ENCODE assay signal across 7 mouse cellular contexts in the genomic region with DNA sequence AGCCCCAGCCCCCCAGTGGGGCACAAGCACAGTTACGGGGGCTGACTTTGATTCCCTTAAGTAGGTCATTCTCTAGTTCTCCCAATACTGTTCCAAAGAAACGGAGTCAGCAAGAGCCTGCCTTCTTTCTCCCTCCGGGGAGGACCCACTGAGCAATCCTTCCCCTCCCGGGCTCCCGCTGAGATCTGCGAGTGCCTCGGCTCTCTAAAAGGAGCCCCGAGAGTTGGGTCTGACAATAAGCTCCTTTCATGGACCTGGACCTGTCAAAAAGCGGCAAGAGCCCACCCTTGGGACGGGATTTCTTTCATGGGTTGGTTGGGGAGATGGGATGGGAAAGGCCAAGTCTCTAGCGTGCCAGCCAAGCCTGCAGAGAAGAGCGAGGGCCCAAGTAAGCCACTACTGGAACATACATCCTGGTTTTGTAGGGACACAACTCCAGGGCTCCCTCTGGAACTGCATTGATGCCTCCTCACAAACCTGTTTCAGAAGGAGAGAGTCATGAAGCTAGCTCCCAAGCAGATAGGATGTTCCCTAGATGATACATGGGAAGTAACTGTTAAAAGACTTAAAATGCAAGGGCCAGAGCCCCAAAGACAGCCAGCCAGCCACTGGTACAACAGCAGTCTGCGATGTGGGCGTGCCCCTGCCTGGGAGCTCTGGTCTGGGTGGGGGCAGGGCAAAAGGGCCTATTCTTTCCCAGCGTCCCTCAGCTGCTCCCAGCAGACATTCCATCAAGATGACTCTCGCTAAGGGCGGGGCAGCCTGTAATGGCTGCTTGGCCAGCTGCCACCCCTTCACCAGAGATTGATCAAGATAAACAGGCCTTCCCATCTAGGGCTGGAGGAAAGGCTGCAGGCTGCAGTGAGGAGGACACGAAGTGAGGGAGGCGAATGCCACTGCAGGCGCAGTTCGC. TPM values are rescaled to one million over a fixed set of nuclear protein-coding genes. Genes with fewer than 3 reads are reported as not detected.
DNase-seq lines count a peak whose midpoint lies in the region; ATAC-seq lines count a peak whose summit lies in the region.

No protein-coding gene starts in this region.

- peak overlapping the region; percentile 83 for H3K27ac ChIP-seq in limb, embryonic 10.5 days
- peak overlapping the region; percentile 92 for H3K27ac ChIP-seq in midbrain, embryonic 13.5 days
- H3K27ac ChIP-seq in stomach, embryonic 16.5 days (ENCODE audit: low read length), result peak overlapping the region; percentile 99

- H3K36me3 ChIP-seq in limb, embryonic 10.5 days, result no peaks in the 10 kb centered on the region
- H3K36me3 ChIP-seq in midbrain, embryonic 13.5 days, result no peaks in the 10 kb centered on the region
- H3K36me3 ChIP-seq in stomach, embryonic 16.5 days (ENCODE audit: control insufficient read depth, insufficient read depth, low read length), result no peaks in the 10 kb centered on the region

- H3K9ac ChIP-seq in midbrain, embryonic 13.5 days (replicated peaks), result peak overlapping the region; percentile 51
- peak overlapping the region; percentile 63 for H3K9ac ChIP-seq in stomach, embryonic 16.5 days (ENCODE audit: low read length)

- H3K4me1 ChIP-seq in limb, embryonic 10.5 days, result peaks cover 80% of the 10 kb centered on the region
- H3K4me1 ChIP-seq in midbrain, embryonic 13.5 days (replicated peaks), result peaks cover 73% of the 10 kb centered on the region
- H3K4me1 ChIP-seq in stomach, embryonic 16.5 days (ENCODE audit: control insufficient read depth, insufficient read depth, low read length), result peaks cover 86% of the 10 kb centered on the region

- H3K4me3 ChIP-seq in limb, embryonic 10.5 days, result peak overlapping the region; percentile 28
- no peak overlapping the region for H3K4me3 ChIP-seq in midbrain, embryonic 13.5 days (replicated peaks)
- 0 out of 2 replicates have a peak overlapping the region, but pooled peaks have one; percentile 8 for H3K4me3 ChIP-seq in stomach, embryonic 16.5 days (replicated peaks; ENCODE audit: low read length)

- WGBS in limb, embryonic 10.5 days, result 22% methylated on average over 21 of the region's 21 CpGs
- WGBS in midbrain, embryonic 13.5 days, result 5% methylated on average over 21 of the region's 21 CpGs
- 16% methylated on average over 21 of the region's 21 CpGs for WGBS in stomach, embryonic 16.5 days

- ATAC-seq in midbrain, embryonic 13.5 days, result peak; percentile 87
- ATAC-seq in stomach, embryonic 16.5 days (ENCODE audit: insufficient read depth, low FRiP score), result peak; percentile 92

- no peaks in the 10 kb centered on the region for H3K9me3 ChIP-seq in limb, embryonic 10.5 days (replicated peaks)
- no peaks in the 10 kb centered on the region for H3K9me3 ChIP-seq in midbrain, embryonic 13.5 days
- no peaks in the 10 kb centered on the region for H3K9me3 ChIP-seq in stomach, embryonic 16.5 days (replicated peaks; ENCODE audit: control insufficient read depth, low read length)

- H3K4me2 ChIP-seq in midbrain, embryonic 13.5 days (replicated peaks), result peak overlapping the region; percentile 34
- H3K4me2 ChIP-seq in stomach, embryonic 16.5 days (ENCODE audit: low read depth, low read length), result peak overlapping the region; percentile 45

- peak; percentile 95 for DNase-seq in adrenal gland, adult 8-10 months
- peak; percentile 82 for DNase-seq in embryo, embryonic 11.5 days (ENCODE audit: low read depth, low spot score)
- peak; percentile 99 for DNase-seq in heart, adult 11 months
- DNase-seq in kidney, adult 18-20 months, result peak; percentile 93
- DNase-seq in limb, embryonic 10.5 days (ENCODE audit: low spot score), result peak; percentile 83

- H3K27me3 ChIP-seq in limb, embryonic 10.5 days (ENCODE audit: low read depth, poor library complexity, severe bottlenecking), result no peaks in the 10 kb centered on the region
- H3K27me3 ChIP-seq in midbrain, embryonic 13.5 days, result no peaks in the 10 kb centered on the region
- H3K27me3 ChIP-seq in stomach, embryonic 16.5 days (ENCODE audit: control insufficient read depth, insufficient read depth, low read length), result no peaks in the 10 kb centered on the region

RNA-seq across cellular contexts. Expression of a gene that starts 49.2 kb away (rescaled TPM):
- total RNA-seq in adrenal gland, adult 8-10 months (2022), result 10 to 100 TPM; 64.1 to 85.4 (median 69.1) TPM
- 9.6 and 10.6 TPM in 2 replicates for polyA plus RNA-seq in limb, embryonic 10.5 days (2016; fragmentation: Nextera tagmentation; extraction: Ambion mirVana)
- 9.3 and 9.9 TPM in 2 replicates for polyA plus RNA-seq in midbrain, embryonic 13.5 days (2015; fragmentation: Nextera tagmentation; extraction: Ambion mirVana)
- 17.7 and 17.9 TPM in 2 replicates for polyA plus RNA-seq in stomach, embryonic 16.5 days (2015; fragmentation: Nextera tagmentation; extraction: Ambion mirVana)
